Mouse (Mus musculus) embryonic fibroblast, embryonic 13.5 days (primary cell): Measurements from ENCODE around the gene Sh3bp5.

Experiments
- CTCF ChIP-seq: IDR thresholded peaks from 2 replicates; pipeline ENCODE4 v1.5.1; 2011; ENCODE audit warnings: mild to moderate bottlenecking, control low read depth, low read length, moderate library complexity, borderline replicate concordance; ENCODE audit not compliant: insufficient read depth
- POLR2A ChIP-seq: IDR thresholded peaks from 2 replicates; pipeline ENCODE4 v1.6.1; 2011; ENCODE audit warnings: low read depth, mild to moderate bottlenecking, control low read depth, low read length, moderate library complexity

- TF ChIP-seq CTCF = no peak
- TF ChIP-seq POLR2A = no peak
Observed at GRCm38 (mm10) chr14:31413475-31414086, 22.3 kb downstream of the Sh3bp5 start.
